Mouse (Mus musculus) lung, postnatal 25 days (tissue): ENCODE results near the gene Ceacam18.

Source experiments
- DNase-seq: peaks from one replicate; pipeline ENCODE4 v3.0.0; 2022; ENCODE audit warnings: low spot score

Ceacam18 gene

GRCm38 (mm10) chr7:43634500-43634899 lies at the start of gene Ceacam18:
Gene Ceacam18 (plus strand): TSS chr7:43634707.
- no peak for DNase-seq

GRCm38 (mm10) chr7:43584790-43585189 lies 49.7 kb upstream of the Ceacam18 start:
- no peak for DNase-seq

GRCm38 (mm10) chr7:43601884-43602283 lies 32.6 kb upstream of the Ceacam18 start:
- no peak for DNase-seq

GRCm38 (mm10) chr7:43606896-43607742 lies 27.4 kb upstream of the Ceacam18 start, which contains the start of gene Zfp819:
Gene Zfp819 (plus strand): TSS chr7:43607169.
- DNase-seq: peak; percentile 38

- DNase-seq: peak; percentile 16
Observed at GRCm38 (mm10) chr7:43607743-43608287, 26.7 kb upstream of the Ceacam18 start.

GRCm38 (mm10) chr7:43608316-43608824 lies 26.1 kb upstream of the Ceacam18 start:
- DNase-seq: no peak

GRCm38 (mm10) chr7:43613816-43614551 lies 20.5 kb upstream of the Ceacam18 start:
- DNase-seq: no peak

- DNase-seq: no peak
Observed at GRCm38 (mm10) chr7:43622927-43623326, 11.6 kb upstream of the Ceacam18 start.

- DNase-seq: no peak
Observed at GRCm38 (mm10) chr7:43623819-43624218, 10.7 kb upstream of the Ceacam18 start.

- DNase-seq: no peak
Observed at GRCm38 (mm10) chr7:43625065-43625464, 9.4 kb upstream of the Ceacam18 start.

- no peak for DNase-seq
Observed at GRCm38 (mm10) chr7:43625794-43626422, 8.6 kb upstream of the Ceacam18 start.

- no peak for DNase-seq
Observed at GRCm38 (mm10) chr7:43633940-43634339, 567 bp upstream of the Ceacam18 start.

GRCm38 (mm10) chr7:43636194-43636593 lies 1.7 kb downstream of the Ceacam18 start:
- DNase-seq: no peak

- DNase-seq: peak; percentile 32
Observed at GRCm38 (mm10) chr7:43637118-43637517, 2.6 kb downstream of the Ceacam18 start.

GRCm38 (mm10) chr7:43642587-43642986 lies 8.1 kb downstream of the Ceacam18 start:
- DNase-seq: peak; percentile 58

GRCm38 (mm10) chr7:43643046-43643652 lies 8.6 kb downstream of the Ceacam18 start:
- DNase-seq: no peak

- no peak for DNase-seq
Observed at GRCm38 (mm10) chr7:43652683-43653082, 18.2 kb downstream of the Ceacam18 start.

- DNase-seq: no peak
Observed at GRCm38 (mm10) chr7:43654519-43654918, 20.0 kb downstream of the Ceacam18 start.

- DNase-seq: no peak
Observed at GRCm38 (mm10) chr7:43656232-43656631, 21.7 kb downstream of the Ceacam18 start.

- no peak for DNase-seq
Observed at GRCm38 (mm10) chr7:43660002-43660401, 25.5 kb downstream of the Ceacam18 start, which contains the start of gene Siglece. Gene Siglece (minus strand): TSS chr7:43660161.

- no peak for DNase-seq
Observed at GRCm38 (mm10) chr7:43662804-43663203, 28.3 kb downstream of the Ceacam18 start.
